Mouse (Mus musculus): ENCODE measurements around the gene Mrps26. TPM values are rescaled to one million over a fixed set of nuclear protein-coding genes. Genes with fewer than 3 reads are reported as not detected.

The Mrps26 gene
- total RNA-seq, 2 experiments from 2014 or later, result 72.6 to 75.6 TPM

DNA sequence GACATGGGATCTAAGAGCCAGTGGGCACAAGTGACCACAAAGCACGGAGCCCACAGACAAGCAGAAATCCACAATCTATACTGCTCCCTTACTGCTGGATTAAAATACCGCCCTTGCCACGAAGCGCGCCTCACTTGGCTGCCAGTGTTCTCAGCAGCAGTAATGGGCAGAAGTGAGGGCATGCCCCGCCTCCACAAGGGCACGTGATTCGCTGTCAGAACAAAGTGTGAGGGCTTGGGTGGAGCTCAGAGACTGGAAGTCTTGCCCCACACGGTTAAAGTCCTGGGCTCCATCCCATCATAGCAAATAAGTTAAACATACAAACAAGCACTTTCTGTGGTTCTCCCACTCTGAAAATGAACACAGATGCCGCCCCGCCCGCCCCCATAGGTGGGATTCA lies 14.1 kb downstream of the Mrps26 start:
- intact Hi-C loops (cut with DNase I), result no loop called here
- no peak for DNase-seq (ENCODE audit: extremely low spot score in 1 of 2, low spot score in 2 of 2)

DNA sequence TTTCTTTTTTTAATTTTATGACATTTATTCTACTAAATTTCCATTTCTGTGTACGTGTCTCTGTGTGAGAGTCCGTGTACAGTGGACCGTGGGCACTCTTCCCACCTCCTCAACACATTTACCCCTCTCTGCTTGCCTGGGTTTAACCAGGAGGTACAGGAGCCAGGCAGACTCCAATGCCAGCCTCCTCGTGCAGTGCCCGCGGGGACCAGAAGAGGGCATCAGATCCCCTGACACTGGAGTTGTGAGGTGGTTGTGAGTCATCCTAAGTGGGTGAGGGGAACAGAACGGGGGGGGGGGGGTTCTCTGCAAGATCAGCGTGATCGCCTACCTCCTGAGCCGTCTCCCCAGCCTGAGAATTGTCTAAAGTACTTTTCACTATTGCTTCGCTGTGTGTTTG lies 14.6 kb downstream of the Mrps26 start:
- intact Hi-C loops (cut with DNase I), result no loop called here
- peak; percentile 70 to 83 for DNase-seq (ENCODE audit: extremely low spot score in 1 of 2, low spot score in 2 of 2)
- TF ChIP-seq CTCF (IDR thresholded peaks at IDR 0.05), result peak; percentile 66
- no peak overlapping the region for H3K4me3 ChIP-seq
- H3K27ac ChIP-seq, result no peak overlapping the region

More for the DNA sequence above, 14.1 kb downstream of the Mrps26 start:
- Histone ChIP-seq H3K4me3 (no peak overlapping the region), H3K27ac (no peak overlapping the region)
- TF ChIP-seq CTCF (IDR thresholded peaks at IDR 0.05), result no peak

- DNase-seq (ENCODE audit: extremely low spot score in 1 of 2, low spot score in 2 of 2), result no peak
- intact Hi-C loops (cut with DNase I), result no loop called here
- TF ChIP-seq CTCF (IDR thresholded peaks at IDR 0.05), result no peak
- Histone ChIP-seq H3K4me3 (no peak overlapping the region), H3K27ac (no peak overlapping the region)
Observed at GRCm38 (mm10) chr2:130579791-130580190, 16.2 kb downstream of the Mrps26 start.

- H3K4me3 ChIP-seq, result peak overlapping the region; percentile 21; the same call in 1 of the 2 replicates
- intact Hi-C loops (cut with DNase I), result no loop called here
- TF ChIP-seq CTCF (IDR thresholded peaks at IDR 0.05), result no peak
- H3K27ac ChIP-seq, result no peak overlapping the region
- no peak for DNase-seq (ENCODE audit: extremely low spot score in 1 of 2, low spot score in 2 of 2)
Observed at GRCm38 (mm10) chr2:130581201-130581600, 17.7 kb downstream of the Mrps26 start.

- Histone ChIP-seq H3K27ac (no peak within 1 kb of the TSS), H3K4me3 (no peak within 1 kb of the TSS)
- no peak for DNase-seq (ENCODE audit: extremely low spot score in 1 of 2, low spot score in 2 of 2)
- intact Hi-C loops (cut with DNase I), result no loop called here
- TF ChIP-seq CTCF (IDR thresholded peaks at IDR 0.05), result no peak
Observed at GRCm38 (mm10) chr2:130582552-130582951, 19.0 kb downstream of the Mrps26 start, which contains the start of gene Avp. Gene Avp, minus strand, starts transcription at chr2:130582554.

DNA sequence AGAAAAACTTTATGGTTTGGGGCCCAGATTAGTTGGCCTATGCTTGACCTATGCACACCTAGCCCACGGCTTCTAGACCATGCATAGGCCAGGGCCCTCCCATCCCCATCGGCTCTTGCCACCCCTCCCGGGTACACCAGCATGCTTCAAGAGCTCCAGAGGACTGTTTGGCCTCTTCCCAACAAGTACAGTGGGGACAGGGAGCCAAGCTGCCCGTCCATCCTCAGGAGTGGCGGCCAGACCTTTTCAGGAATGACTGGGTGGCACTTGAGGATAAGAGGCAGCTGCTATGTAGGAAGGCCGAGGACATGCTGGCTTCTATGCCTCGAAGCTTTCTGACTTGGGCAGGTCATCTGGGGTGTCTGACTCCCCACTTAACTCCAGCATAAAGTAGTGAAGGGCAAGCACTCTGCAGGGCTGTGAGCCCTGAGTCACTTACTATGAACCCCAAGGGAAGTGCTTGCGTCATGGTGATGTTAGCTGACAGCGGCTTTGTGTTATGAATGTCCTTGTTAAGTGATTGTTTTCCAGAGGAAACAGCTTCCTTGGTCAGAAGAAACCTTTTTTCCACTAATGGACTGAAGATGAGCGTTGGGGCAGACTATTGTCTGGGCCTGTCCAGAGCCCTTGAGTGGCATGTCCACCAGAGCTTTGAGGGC lies 20.5 kb downstream of the Mrps26 start:
- H3K4me3 ChIP-seq, result no peak overlapping the region
- no peak for DNase-seq (ENCODE audit: extremely low spot score in 1 of 2, low spot score in 2 of 2)
- TF ChIP-seq CTCF (IDR thresholded peaks at IDR 0.05), result no peak
- intact Hi-C loops (cut with DNase I), result no loop called here
- no peak overlapping the region for H3K27ac ChIP-seq

DNA sequence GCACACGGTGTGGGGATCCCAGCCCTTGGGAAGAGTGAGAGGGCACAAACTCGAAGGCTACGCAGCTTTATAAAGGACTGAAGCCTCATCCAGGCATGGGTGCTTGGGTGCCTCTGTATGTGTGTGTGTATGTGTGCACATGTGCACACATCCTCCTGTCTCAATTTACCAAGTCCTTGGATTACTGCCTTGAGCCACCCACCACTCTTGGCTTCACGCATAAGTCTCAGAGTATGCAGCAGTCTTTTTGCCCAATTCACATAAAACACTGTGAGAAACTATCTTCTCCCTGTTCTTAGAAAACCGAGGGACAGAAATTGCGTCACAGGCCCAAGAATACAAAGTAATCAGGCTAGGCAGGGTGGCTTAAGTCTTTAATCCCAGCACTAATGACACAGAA lies 22.5 kb downstream of the Mrps26 start:
- H3K27ac ChIP-seq, result no peak overlapping the region
- no peak overlapping the region for H3K4me3 ChIP-seq
- TF ChIP-seq CTCF (IDR thresholded peaks at IDR 0.05), result no peak
- intact Hi-C loops (cut with DNase I), result no loop called here
- no peak for DNase-seq (ENCODE audit: extremely low spot score in 1 of 2, low spot score in 2 of 2)

GRCm38 (mm10) chr2:130588373-130588772 lies 24.8 kb downstream of the Mrps26 start:
- no peak overlapping the region for H3K27ac ChIP-seq
- no peak overlapping the region for H3K4me3 ChIP-seq
- DNase-seq (ENCODE audit: extremely low spot score in 1 of 2, low spot score in 2 of 2), result no peak
- no peak for TF ChIP-seq CTCF (IDR thresholded peaks at IDR 0.05)
- intact Hi-C loops (cut with DNase I), result no loop called here

- intact Hi-C loops (cut with DNase I), result no loop called here
- H3K27ac ChIP-seq, result no peak overlapping the region
- no peak for TF ChIP-seq CTCF (IDR thresholded peaks at IDR 0.05)
- H3K4me3 ChIP-seq, result no peak overlapping the region
- no peak for DNase-seq (ENCODE audit: extremely low spot score in 1 of 2, low spot score in 2 of 2)
Observed at GRCm38 (mm10) chr2:130589157-130589556, 25.6 kb downstream of the Mrps26 start.

GRCm38 (mm10) chr2:130589761-130590160 lies 26.2 kb downstream of the Mrps26 start:
- intact Hi-C loops (cut with DNase I), result no loop called here
- DNase-seq (ENCODE audit: extremely low spot score in 1 of 2, low spot score in 2 of 2), result no peak
- Histone ChIP-seq H3K4me3 (no peak overlapping the region), H3K27ac (no peak overlapping the region)
- no peak for TF ChIP-seq CTCF (IDR thresholded peaks at IDR 0.05)

GRCm38 (mm10) chr2:130591016-130591415 lies 27.5 kb downstream of the Mrps26 start:
- intact Hi-C loops (cut with DNase I), result no loop called here
- no peak overlapping the region for H3K4me3 ChIP-seq
- no peak for DNase-seq (ENCODE audit: extremely low spot score in 1 of 2, low spot score in 2 of 2)
- no peak for TF ChIP-seq CTCF (IDR thresholded peaks at IDR 0.05)
- no peak overlapping the region for H3K27ac ChIP-seq

DNA sequence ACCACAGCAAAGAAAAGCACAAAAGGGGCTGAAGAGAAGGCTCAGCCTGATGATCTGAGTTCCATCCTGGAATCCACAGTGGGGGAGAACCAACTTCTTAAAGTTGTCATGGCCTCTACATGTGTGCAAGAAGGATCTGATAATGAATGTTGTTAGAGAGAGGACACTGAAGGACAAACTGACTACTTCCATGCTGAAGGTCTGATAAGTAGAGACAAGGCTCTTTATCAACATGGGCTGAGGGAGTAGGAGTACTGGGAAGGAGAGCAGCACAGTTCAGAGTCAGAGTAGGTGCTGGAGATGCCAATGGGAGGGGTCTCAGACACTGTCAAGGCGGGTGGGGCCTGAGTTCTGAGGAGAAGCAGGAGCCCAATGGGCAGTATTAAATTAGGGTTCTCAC lies 32.1 kb downstream of the Mrps26 start:
- no peak overlapping the region for H3K27ac ChIP-seq
- no peak for TF ChIP-seq CTCF (IDR thresholded peaks at IDR 0.05)
- intact Hi-C loops (cut with DNase I), result no loop called here
- no peak overlapping the region for H3K4me3 ChIP-seq
- no peak for DNase-seq (ENCODE audit: extremely low spot score in 1 of 2, low spot score in 2 of 2)

DNA sequence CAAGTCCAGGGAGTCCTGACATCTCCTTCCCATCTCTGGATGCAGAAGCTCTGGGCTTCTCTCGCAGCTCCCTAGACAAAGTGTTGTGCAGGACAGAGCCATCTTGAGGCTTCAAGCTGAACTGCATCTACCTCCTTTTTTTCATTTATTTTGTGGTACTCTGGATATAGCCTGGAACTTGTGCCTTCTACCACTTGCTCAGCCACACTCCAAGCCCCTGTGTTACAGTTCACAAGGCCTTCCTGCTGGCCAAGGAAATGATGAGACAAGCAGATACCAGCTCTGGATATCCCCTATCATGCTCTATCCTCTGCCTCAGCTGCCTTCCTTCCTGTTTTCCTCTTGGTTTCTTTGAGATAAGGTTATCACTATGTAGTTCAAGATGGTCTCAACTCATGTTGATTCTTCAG lies 34.1 kb downstream of the Mrps26 start:
- TF ChIP-seq CTCF (IDR thresholded peaks at IDR 0.05), result peak; percentile 83
- Histone ChIP-seq H3K27ac (no peak overlapping the region), H3K4me3 (no peak overlapping the region)
- intact Hi-C loops (cut with DNase I), result no loop called here
- DNase-seq (ENCODE audit: extremely low spot score in 1 of 2, low spot score in 2 of 2), result no peak

Measured in left cerebral cortex, adult 2 months (tissue).